Mouse (Mus musculus) left cerebral cortex, adult 2 months (tissue): ENCODE measurements around the gene Dpysl5. TPM values are rescaled to one million over a fixed set of nuclear protein-coding genes. Genes with fewer than 3 reads are reported as not detected.
A peak's percentile ranks its signal among the peaks of the same experiment; 100 is the strongest.

ENCODE experiments used
- DNase-seq, 2 experiments: peaks; one replicate each; pipeline ENCODE4 v3.0.0; 2021 to 2022; ENCODE audit warnings: low spot score in 2 of 2, mixed read lengths in 1 of 2; ENCODE audit errors: extremely low spot score in 1 of 2
- H3K27ac ChIP-seq: fragments of 200-600 bp; 2 replicates; pipeline ENCODE4 v1.8.1; 2022
- H3K4me3 ChIP-seq: fragments of 200-600 bp; 2 replicates; pipeline ENCODE4 v1.8.1; 2022
- CTCF ChIP-seq: fragments of 200-600 bp; IDR thresholded peaks from 2 replicates; pipeline ENCODE4 v1.8.1; 2022; ENCODE audit warnings: antibody characterized with exemption, mild to moderate bottlenecking, moderate library complexity
- intact Hi-C: fragments of 180-260 bp; cut with DNase I; formaldehyde crosslinking; loops from one replicate; pipeline ENCODE4 v1.15.1; 2025
- total RNA-seq, 2 experiments: library from RNA; stranded (reverse); gene quantifications; 2 replicates each; pipeline ENCODE4 v1.2.3; 2021

Dpysl5 gene
- total RNA-seq, 2 experiments from 2014 or later = 21.2 to 27.3 TPM

GRCm38 (mm10) chr5:30814424-30815119 is 103.2 kb downstream of the Dpysl5 start, which contains the start of gene Mapre3:
Gene Mapre3 (plus strand): TSS chr5:30814641.
- DNase-seq = peak; percentile 93 to 94
- TF ChIP-seq CTCF = no peak; the same call in 1 of the 2 replicates
- peak within 1 kb of the TSS; percentile 95 for H3K4me3 ChIP-seq
- peak within 1 kb of the TSS; percentile 93 for H3K27ac ChIP-seq
- intact Hi-C loops = loop anchor here (1.0 to 2.0 kb wide), 3 partner anchors 40 to 74 kb away; partner anchors contain the start of gene Agbl5

GRCm38 (mm10) chr5:30815120-30815465 is 103.7 kb downstream of the Dpysl5 start:
- Histone ChIP-seq H3K27ac (peak overlapping the region; percentile 93), H3K4me3 (peak overlapping the region; percentile 95)
- intact Hi-C loops = loop anchor here (1.0 to 2.0 kb wide), 2 partner anchors 40 to 73 kb away; partner anchors contain the start of gene Agbl5
- DNase-seq = no peak
- no peak for TF ChIP-seq CTCF

- peak overlapping the region; percentile 95 for H3K4me3 ChIP-seq
- DNase-seq = no peak
- TF ChIP-seq CTCF = no peak
- peak overlapping the region; percentile 6; the same call in 1 of the 2 replicates for H3K27ac ChIP-seq
- intact Hi-C loops = no loop called here
These were observed 105.0 kb downstream of the Dpysl5 start for GRCm38 (mm10) chr5:30816261-30816791.

- Histone ChIP-seq H3K27ac (peak overlapping the region; percentile 58), H3K4me3 (no peak overlapping the region)
- intact Hi-C loops = no loop called here
- no peak for DNase-seq
- no peak for TF ChIP-seq CTCF
These were observed 107.5 kb downstream of the Dpysl5 start for GRCm38 (mm10) chr5:30818758-30819309.

- intact Hi-C loops = no loop called here
- Histone ChIP-seq H3K27ac (no peak overlapping the region), H3K4me3 (no peak overlapping the region)
- no peak for TF ChIP-seq CTCF
- no peak for DNase-seq
These were observed 111.3 kb downstream of the Dpysl5 start for GRCm38 (mm10) chr5:30822689-30823088.

- no peak overlapping the region for H3K27ac ChIP-seq
- no peak for DNase-seq
- TF ChIP-seq CTCF = no peak
- no peak overlapping the region for H3K4me3 ChIP-seq
- intact Hi-C loops = no loop called here
These were observed 111.7 kb downstream of the Dpysl5 start for GRCm38 (mm10) chr5:30823091-30823490.

- DNase-seq = no peak
- Histone ChIP-seq H3K4me3 (no peak overlapping the region), H3K27ac (no peak overlapping the region)
- intact Hi-C loops = no loop called here
- no peak for TF ChIP-seq CTCF
These were observed 113.0 kb downstream of the Dpysl5 start for GRCm38 (mm10) chr5:30824124-30824988.

GRCm38 (mm10) chr5:30825166-30825565 is 113.8 kb downstream of the Dpysl5 start:
- Histone ChIP-seq H3K27ac (no peak overlapping the region), H3K4me3 (no peak overlapping the region)
- intact Hi-C loops = no loop called here
- TF ChIP-seq CTCF = no peak
- no peak for DNase-seq

- no peak for TF ChIP-seq CTCF
- Histone ChIP-seq H3K4me3 (no peak overlapping the region), H3K27ac (no peak overlapping the region)
- intact Hi-C loops = no loop called here
- DNase-seq = no peak
These were observed 114.5 kb downstream of the Dpysl5 start for GRCm38 (mm10) chr5:30825821-30826220.

- no peak overlapping the region for H3K4me3 ChIP-seq
- no peak overlapping the region for H3K27ac ChIP-seq
- TF ChIP-seq CTCF = no peak
- intact Hi-C loops = no loop called here
- no peak for DNase-seq
These were observed 122.1 kb downstream of the Dpysl5 start for GRCm38 (mm10) chr5:30833416-30833815.

GRCm38 (mm10) chr5:30839731-30840130 is 128.4 kb downstream of the Dpysl5 start:
- TF ChIP-seq CTCF = no peak
- intact Hi-C loops = no loop called here
- H3K4me3 ChIP-seq = no peak overlapping the region
- H3K27ac ChIP-seq = no peak overlapping the region
- no peak for DNase-seq

GRCm38 (mm10) chr5:30841896-30842295 is 130.5 kb downstream of the Dpysl5 start:
- no peak overlapping the region for H3K27ac ChIP-seq
- H3K4me3 ChIP-seq = no peak overlapping the region
- intact Hi-C loops = no loop called here
- TF ChIP-seq CTCF = no peak
- no peak for DNase-seq

Other genes starting within 250 kb of the Dpysl5 start
- gene Otof, start 249.6 kb upstream of the Dpysl5 start, total RNA-seq = 10 to 100 TPM; 20.7 to 27.5 TPM
- not detected for gene 1700001C02Rik, start 245.5 kb upstream of the Dpysl5 start, total RNA-seq
- gene Cib4, start 165.7 kb upstream of the Dpysl5 start, total RNA-seq = not detected
- 10 to 100 TPM; 22.4 to 23.1 TPM for gene Kcnk3, start 123.4 kb upstream of the Dpysl5 start, total RNA-seq
- gene Slc35f6, start 63.6 kb upstream of the Dpysl5 start, total RNA-seq = 10 to 100 TPM; 42.2 to 45.6 TPM
- 1 to 10 TPM; 5.5 to 6.2 TPM for gene Cenpa, start 44.8 kb upstream of the Dpysl5 start, total RNA-seq
- gene Mapre3, start 103.1 kb downstream of the Dpysl5 start, total RNA-seq = 100 to 1,000 TPM; 219 to 236 TPM
- 10 to 100 TPM; 64.2 to 71.0 TPM for gene Tmem214, start 156.4 kb downstream of the Dpysl5 start, total RNA-seq
- 10 to 100 TPM; 17.2 to 17.8 TPM for gene Agbl5, start 177.1 kb downstream of the Dpysl5 start, total RNA-seq
- gene Ost4, start 196.2 kb downstream of the Dpysl5 start, total RNA-seq = 100 to 1,000 TPM in 1 of 2 experiments, 10 to 100 TPM in 1; 91.9 to 106 TPM
- 1 to 10 TPM; 3.0 to 3.3 TPM for gene Emilin1, start 201.8 kb downstream of the Dpysl5 start, total RNA-seq
- 10 to 100 TPM; 15.3 to 19.3 TPM for gene Khk, start 209.9 kb downstream of the Dpysl5 start, total RNA-seq
- 10 to 100 TPM; 24.2 to 26.0 TPM for gene Cgref1, start 234.0 kb downstream of the Dpysl5 start, total RNA-seq
- 100 to 1,000 TPM; 129 to 134 TPM for gene Preb, start 248.8 kb downstream of the Dpysl5 start, total RNA-seq